Mouse (Mus musculus) adrenal gland, postnatal 0 days (tissue): ENCODE measurements around the gene Pnp2. TPM values are rescaled to one million over a fixed set of nuclear protein-coding genes. Genes with fewer than 3 reads are reported as not detected.

Experiments
- polyA plus RNA-seq: library from polyadenylated mRNA; unstranded; fragments of >200 nt; fragmentation: Nextera tagmentation; extraction: Ambion mirVana; gene quantifications from 2 replicates; pipeline ENCODE4 v1.2.1, GENCODE M21; 2015

Gene Pnp2
- 2.2 and 2.8 TPM in 2 replicates for polyA plus RNA-seq

GRCm38 (mm10) chr14:50955942-50956508, at the start of gene Pnp2:
TSS of gene Pnp2 (plus strand) at chr14:50955992.

DNA sequence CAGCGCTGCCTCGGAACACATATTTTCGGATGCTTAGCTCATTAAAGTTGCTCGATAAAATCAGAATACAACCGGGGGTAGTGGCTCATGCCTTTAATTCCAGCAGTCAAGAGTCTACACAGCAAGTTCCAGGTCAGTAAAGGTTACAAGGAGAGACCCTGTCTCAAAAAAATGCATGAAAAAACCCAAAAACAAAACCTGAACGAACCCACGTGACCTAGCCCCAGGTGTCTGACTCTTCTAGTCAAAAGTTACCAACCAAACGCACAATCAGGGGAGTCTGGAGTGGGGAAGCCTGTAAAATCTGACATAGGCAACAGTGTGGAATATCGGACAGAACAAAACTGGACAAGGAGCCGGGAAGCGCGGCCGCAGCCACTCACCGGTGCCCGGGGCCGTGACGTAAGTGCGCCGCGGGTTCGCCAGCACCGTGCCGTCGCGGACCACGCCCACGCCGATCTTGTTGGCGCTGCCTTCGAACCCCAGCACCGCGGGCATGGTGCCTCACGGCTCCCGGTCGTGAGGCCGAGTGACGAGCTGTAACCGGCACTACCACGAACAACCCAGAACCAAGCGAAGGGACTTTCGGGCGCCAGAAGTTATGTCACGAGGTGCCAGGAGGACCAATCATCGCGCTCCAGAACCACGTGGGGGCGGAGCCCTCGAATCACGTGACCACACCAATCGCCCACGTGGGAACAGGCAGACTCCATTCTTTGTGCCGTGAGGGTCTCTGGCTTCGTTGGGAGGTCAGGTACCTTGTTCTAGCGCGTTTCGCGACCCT, 31.3 kb upstream of the Pnp2 start, which contains the start of the genes Osgep and Apex1:
Gene Osgep (minus strand): TSS at position 613 of the 784 bp plus-strand sequence.
Gene Apex1 (plus strand): TSS at position 688 of the 784 bp plus-strand sequence.

DNA sequence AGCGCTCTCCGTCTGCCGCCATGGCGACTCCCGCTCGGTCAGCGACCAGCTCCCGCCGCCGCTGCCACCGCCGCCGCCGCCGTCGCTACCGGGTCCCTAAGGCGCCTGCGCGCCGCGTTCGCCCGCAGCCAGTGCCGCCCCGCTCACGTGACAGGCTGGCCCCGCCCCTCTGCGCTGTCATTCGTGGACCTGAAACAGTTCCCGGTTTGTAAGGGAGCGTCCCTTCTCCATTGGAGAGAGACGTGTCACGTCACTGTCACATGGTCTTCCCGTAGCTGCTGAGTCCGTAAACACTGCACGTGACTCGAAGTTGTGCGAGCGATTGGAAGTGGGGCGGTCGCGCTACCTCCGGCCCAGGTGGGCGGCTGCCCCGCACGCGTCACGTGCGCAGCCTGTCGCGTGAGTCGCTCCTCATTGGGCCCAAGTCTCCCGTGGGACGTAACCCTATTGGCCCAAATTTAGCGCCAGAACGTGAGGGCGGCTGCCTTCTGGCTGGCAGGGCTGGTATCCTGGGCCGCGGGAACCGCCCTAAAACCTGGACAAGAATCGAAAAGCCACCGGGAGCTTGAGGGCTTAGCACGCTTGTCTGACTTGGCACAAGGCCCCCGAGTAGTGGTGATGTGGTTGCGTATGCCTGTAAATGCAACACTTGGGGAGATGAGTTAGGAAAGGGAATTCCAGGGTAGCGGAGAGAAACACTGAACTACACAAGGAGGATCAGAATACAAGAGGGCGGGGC, 24.9 kb upstream of the Pnp2 start, which contains the start of the genes Pip4p1 and Pnp:
Gene Pip4p1 (minus strand): TSS at position 103 of the 739 bp plus-strand sequence.
Gene Pnp (plus strand): TSS at position 329 of the 739 bp plus-strand sequence.

GRCm38 (mm10) chr14:50943932-50944667, 11.7 kb upstream of the Pnp2 start, which contains the start of gene Gm49342:
TSS of gene Gm49342 (plus strand) at chr14:50944517.

GRCm38 (mm10) chr14:51007152-51007801, 51.5 kb downstream of the Pnp2 start, which contains the start of gene Rnase10:
TSS of gene Rnase10 (plus strand) at chr14:51007751.

Other genes with a start within 250 kb of the Pnp2 start
- not detected in 2 replicates for gene Olfr748, start 248.6 kb upstream of the Pnp2 start, polyA plus RNA-seq
- not detected in 2 replicates for gene Olfr749, start 210.9 kb upstream of the Pnp2 start, polyA plus RNA-seq
- 64.9 and 67.5 TPM in 2 replicates for gene Ttc5, start 170.5 kb upstream of the Pnp2 start, polyA plus RNA-seq
- 0.08 TPM in 1 of 2 replicates, not detected in the other for gene Ccnb1ip1, start 148.3 kb upstream of the Pnp2 start, polyA plus RNA-seq
- 33.6 and 39.5 TPM in 2 replicates for gene Parp2, start 148.2 kb upstream of the Pnp2 start, polyA plus RNA-seq
- 9.4 and 9.5 TPM in 2 replicates for gene Tep1, start 85.4 kb upstream of the Pnp2 start, polyA plus RNA-seq
- 0.36 and 0.57 TPM in 2 replicates for gene Klhl33, start 58.5 kb upstream of the Pnp2 start, polyA plus RNA-seq
- 84.0 and 97.5 TPM in 2 replicates for gene Osgep, start 31.1 kb upstream of the Pnp2 start, polyA plus RNA-seq
- 143 and 189 TPM in 2 replicates for gene Apex1, start 31.0 kb upstream of the Pnp2 start, polyA plus RNA-seq
- gene Pip4p1, start 25.1 kb upstream of the Pnp2 start, polyA plus RNA-seq = 42.4 and 54.4 TPM in 2 replicates
- 71.4 and 77.7 TPM in 2 replicates for gene Pnp, start 24.9 kb upstream of the Pnp2 start, polyA plus RNA-seq
- not detected in 2 replicates for gene Gm49342, start 11.5 kb upstream of the Pnp2 start, polyA plus RNA-seq
- 0.25 TPM in 1 of 2 replicates, not detected in the other for gene Rnase10, start 51.8 kb downstream of the Pnp2 start, polyA plus RNA-seq
- gene Rnase9, start 85.9 kb downstream of the Pnp2 start, polyA plus RNA-seq = not detected in 2 replicates
- gene Rnase11, start 94.2 kb downstream of the Pnp2 start, polyA plus RNA-seq = not detected in 2 replicates
- 1.4 and 1.9 TPM in 2 replicates for gene Rnase12, start 101.7 kb downstream of the Pnp2 start, polyA plus RNA-seq
- gene Olfr750, start 118.4 kb downstream of the Pnp2 start, polyA plus RNA-seq = 0.03 and 0.05 TPM in 2 replicates
- 122 and 245 TPM in 2 replicates for gene Rnase4, start 135.1 kb downstream of the Pnp2 start, polyA plus RNA-seq
- 14.8 and 20.1 TPM in 2 replicates for gene Ang, start 135.2 kb downstream of the Pnp2 start, polyA plus RNA-seq
- 0.08 TPM in 1 of 2 replicates, not detected in the other for gene Eddm3b, start 158.4 kb downstream of the Pnp2 start, polyA plus RNA-seq
- 0.99 and 1.6 TPM in 2 replicates for gene Rnase6, start 167.9 kb downstream of the Pnp2 start, polyA plus RNA-seq
- 2.3 and 3.7 TPM in 2 replicates for gene Rnase1, start 190.8 kb downstream of the Pnp2 start, polyA plus RNA-seq
- gene Rnase2b, start 206.3 kb downstream of the Pnp2 start, polyA plus RNA-seq = not detected in 2 replicates
- gene Ang2, start 243.2 kb downstream of the Pnp2 start, polyA plus RNA-seq = not detected in 2 replicates
- gene Ear14, start 247.4 kb downstream of the Pnp2 start, polyA plus RNA-seq = not detected in 2 replicates